Mouse (Mus musculus): ENCODE measurements around the gene Lin28a. TPM values are rescaled to one million over a fixed set of nuclear protein-coding genes. Genes with fewer than 3 reads are reported as not detected.
A peak's percentile ranks its signal among the peaks of the same experiment; 100 is the strongest.

Gene Lin28a
- polyA plus RNA-seq, 1 experiment from 2014 or later, result not detected

DNA sequence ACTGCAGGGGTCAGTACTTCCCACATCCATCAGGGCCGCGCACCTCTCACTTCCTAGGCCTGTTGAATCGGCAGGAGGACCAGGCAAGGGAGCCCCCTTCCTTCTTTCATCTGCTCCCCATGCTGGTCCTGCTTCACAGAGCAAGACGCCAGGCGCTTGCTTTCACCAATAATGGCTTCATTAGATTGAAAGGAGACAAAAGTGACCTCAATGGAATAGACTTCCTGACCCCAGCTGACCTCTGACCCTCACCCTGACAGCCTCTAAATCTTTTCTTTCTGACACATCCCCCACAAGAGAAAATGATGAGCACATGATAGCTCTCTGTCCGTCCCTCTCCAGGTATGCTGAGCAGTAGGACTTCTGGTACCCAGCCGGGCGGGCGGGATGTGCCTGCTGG lies 7.2 kb upstream of the Lin28a start:
- ATAC-seq, result no peak
- 29% methylated on average over 9 of the region's 9 CpGs for WGBS
- no peaks in the 10 kb centered on the region for H3K9me3 ChIP-seq (replicated peaks; ENCODE audit: control insufficient read depth, low read length)
- no peak overlapping the region for H3K4me2 ChIP-seq (ENCODE audit: low read length)
- H3K4me3 ChIP-seq (ENCODE audit: low read depth, low read length), result no peak overlapping the region
- H3K9ac ChIP-seq (ENCODE audit: low read length), result no peak overlapping the region
- H3K4me1 ChIP-seq (ENCODE audit: control insufficient read depth, insufficient read depth, low read length), result no peaks in the 10 kb centered on the region
- DNase-seq (ENCODE audit: low spot score), result no peak
- no peaks in the 10 kb centered on the region for H3K27me3 ChIP-seq (replicated peaks; ENCODE audit: control insufficient read depth, insufficient read depth, low read length)
- H3K27ac ChIP-seq (ENCODE audit: low read depth, low read length), result no peak overlapping the region
- H3K36me3 ChIP-seq (ENCODE audit: control insufficient read depth, insufficient read depth, low read length), result no peaks in the 10 kb centered on the region

DNA sequence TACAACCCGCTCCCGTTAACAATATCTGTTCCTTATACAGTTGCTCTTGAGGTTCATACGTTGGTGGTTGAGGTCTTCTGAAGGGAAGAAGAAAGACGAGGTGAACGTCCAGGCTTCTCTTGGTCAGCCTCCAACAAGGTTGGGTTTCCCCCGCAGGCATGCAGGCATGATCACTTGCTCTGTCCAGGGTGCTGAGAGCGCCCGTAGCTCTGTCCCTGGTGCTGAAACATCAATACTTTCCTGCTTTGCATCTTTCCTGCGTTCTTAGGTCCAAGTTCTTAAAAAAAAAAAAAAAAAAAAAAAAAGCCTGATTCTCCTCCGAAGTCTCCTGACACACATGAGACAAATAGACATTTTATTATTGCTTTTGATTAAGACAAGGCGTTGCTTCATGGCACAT lies 2.0 kb upstream of the Lin28a start:
- Histone ChIP-seq H3K27me3 (replicated peaks; ENCODE audit: control insufficient read depth, insufficient read depth, low read length) (peaks cover 17% of the 10 kb centered on the region), H3K4me3 (ENCODE audit: low read depth, low read length) (no peak overlapping the region), H3K4me1 (ENCODE audit: control insufficient read depth, insufficient read depth, low read length) (peaks cover 14% of the 10 kb centered on the region), H3K9me3 (replicated peaks; ENCODE audit: control insufficient read depth, low read length) (no peaks in the 10 kb centered on the region), H3K4me2 (ENCODE audit: low read length) (no peak overlapping the region), H3K9ac (ENCODE audit: low read length) (no peak overlapping the region), H3K36me3 (ENCODE audit: control insufficient read depth, insufficient read depth, low read length) (no peaks in the 10 kb centered on the region), H3K27ac (ENCODE audit: low read depth, low read length) (no peak overlapping the region)
- 3% methylated on average over 11 of the region's 11 CpGs for WGBS
- ATAC-seq (no peak), DNase-seq (ENCODE audit: low spot score) (peak; percentile 48)

DNA sequence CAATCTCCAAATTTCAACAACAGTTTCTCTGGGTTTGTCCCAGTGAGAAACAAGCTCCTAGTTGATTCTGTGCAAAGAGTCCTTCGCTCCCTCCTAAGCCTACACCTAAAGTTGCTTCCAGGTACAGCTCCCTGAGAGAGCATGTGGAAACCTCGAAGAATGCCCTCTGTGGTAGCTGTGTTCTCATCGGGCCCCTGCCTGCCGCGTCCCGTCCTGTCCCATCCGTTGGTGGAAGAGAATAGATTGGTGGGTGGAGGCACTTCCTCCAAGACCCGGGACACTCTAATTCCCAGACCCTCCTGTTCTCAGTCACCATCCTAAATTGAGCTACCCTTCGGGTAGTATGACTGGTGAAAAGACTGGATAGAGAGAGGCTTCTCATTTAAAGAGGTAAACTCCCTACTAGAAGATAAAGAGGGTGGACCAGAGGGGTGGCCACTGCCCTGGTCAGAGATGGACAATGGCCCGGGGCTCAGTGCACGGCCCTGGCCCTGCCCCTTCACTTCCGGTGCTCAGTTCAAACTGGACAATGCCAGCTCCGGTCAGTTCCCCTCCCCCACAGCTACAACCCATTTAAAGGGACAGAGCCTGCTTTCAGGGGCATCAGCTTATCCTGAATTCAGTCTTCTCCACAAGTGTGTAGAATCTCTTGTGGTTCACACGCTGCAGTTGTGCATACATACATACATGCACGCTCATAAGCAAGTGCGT lies 1.2 kb upstream of the Lin28a start:
- 2% methylated on average over 16 of the region's 16 CpGs for WGBS
- no peaks in the 10 kb centered on the region for H3K9me3 ChIP-seq (replicated peaks; ENCODE audit: control insufficient read depth, low read length)
- peak overlapping the region; percentile 50 for H3K4me2 ChIP-seq (ENCODE audit: low read length)
- no peak overlapping the region for H3K9ac ChIP-seq (ENCODE audit: low read length)
- ATAC-seq (no peak), DNase-seq (ENCODE audit: low spot score) (peak; percentile 43)
- peak overlapping the region; percentile 16 for H3K4me3 ChIP-seq (ENCODE audit: low read depth, low read length)
- peaks cover 17% of the 10 kb centered on the region for H3K27me3 ChIP-seq (replicated peaks; ENCODE audit: control insufficient read depth, insufficient read depth, low read length)
- 0 out of 2 replicates have a peak overlapping the region, but pooled peaks have one; percentile 44 for H3K27ac ChIP-seq (ENCODE audit: low read depth, low read length)
- H3K4me1 ChIP-seq (ENCODE audit: control insufficient read depth, insufficient read depth, low read length), result peaks cover 14% of the 10 kb centered on the region
- H3K36me3 ChIP-seq (ENCODE audit: control insufficient read depth, insufficient read depth, low read length), result no peaks in the 10 kb centered on the region

GRCm38 (mm10) chr4:134019210-134019609 lies 569 bp upstream of the Lin28a start:
- no peak; the same call in 1 of the 2 replicates for ATAC-seq
- Histone ChIP-seq H3K36me3 (ENCODE audit: control insufficient read depth, insufficient read depth, low read length) (no peaks in the 10 kb centered on the region), H3K4me1 (ENCODE audit: control insufficient read depth, insufficient read depth, low read length) (peaks cover 14% of the 10 kb centered on the region), H3K9me3 (replicated peaks; ENCODE audit: control insufficient read depth, low read length) (no peaks in the 10 kb centered on the region), H3K27me3 (replicated peaks; ENCODE audit: control insufficient read depth, insufficient read depth, low read length) (peaks cover 17% of the 10 kb centered on the region), H3K9ac (ENCODE audit: low read length) (no peak overlapping the region), H3K4me3 (ENCODE audit: low read depth, low read length) (no peak overlapping the region), H3K27ac (ENCODE audit: low read depth, low read length) (no peak overlapping the region), H3K4me2 (ENCODE audit: low read length) (peak overlapping the region; percentile 50)
- WGBS, result under 1% methylated on average over 8 of the region's 10 CpGs
- DNase-seq (ENCODE audit: low spot score), result peak; percentile 24

GRCm38 (mm10) chr4:134018038-134018778 lies 433 bp downstream of the Lin28a start:
- WGBS, result under 1% methylated on average over 45 of the region's 46 CpGs
- DNase-seq (ENCODE audit: low spot score), result peak; percentile 23
- no peaks in the 10 kb centered on the region for H3K36me3 ChIP-seq (ENCODE audit: control insufficient read depth, insufficient read depth, low read length)
- peaks cover 14% of the 10 kb centered on the region for H3K4me1 ChIP-seq (ENCODE audit: control insufficient read depth, insufficient read depth, low read length)
- peaks cover 17% of the 10 kb centered on the region for H3K27me3 ChIP-seq (replicated peaks; ENCODE audit: control insufficient read depth, insufficient read depth, low read length)
- H3K9ac ChIP-seq (ENCODE audit: low read length), result peak overlapping the region; percentile 45; the same call in 1 of the 2 replicates
- H3K4me2 ChIP-seq (ENCODE audit: low read length), result peak overlapping the region; percentile 50
- ATAC-seq, result no peak
- peak overlapping the region; percentile 24 for H3K4me3 ChIP-seq (ENCODE audit: low read depth, low read length)
- H3K9me3 ChIP-seq (replicated peaks; ENCODE audit: control insufficient read depth, low read length), result no peaks in the 10 kb centered on the region
- H3K27ac ChIP-seq (ENCODE audit: low read depth, low read length), result no peak overlapping the region

- H3K27me3 ChIP-seq (replicated peaks; ENCODE audit: control insufficient read depth, insufficient read depth, low read length), result peaks cover 17% of the 10 kb centered on the region
- peak overlapping the region; percentile 50 for H3K4me2 ChIP-seq (ENCODE audit: low read length)
- DNase-seq (ENCODE audit: low spot score), result no peak
- ATAC-seq, result no peak
- 0 out of 2 replicates have a peak overlapping the region, but pooled peaks have one; percentile 45 for H3K9ac ChIP-seq (ENCODE audit: low read length)
- H3K4me1 ChIP-seq (ENCODE audit: control insufficient read depth, insufficient read depth, low read length), result peaks cover 14% of the 10 kb centered on the region
- WGBS, result 5% methylated on average over 21 of the region's 21 CpGs
- H3K9me3 ChIP-seq (replicated peaks; ENCODE audit: control insufficient read depth, low read length), result no peaks in the 10 kb centered on the region
- H3K36me3 ChIP-seq (ENCODE audit: control insufficient read depth, insufficient read depth, low read length), result no peaks in the 10 kb centered on the region
- no peak overlapping the region for H3K27ac ChIP-seq (ENCODE audit: low read depth, low read length)
- peak overlapping the region; percentile 24; the same call in 1 of the 2 replicates for H3K4me3 ChIP-seq (ENCODE audit: low read depth, low read length)
Measured at GRCm38 (mm10) chr4:134017201-134017865, 1.3 kb downstream of the Lin28a start.

DNA sequence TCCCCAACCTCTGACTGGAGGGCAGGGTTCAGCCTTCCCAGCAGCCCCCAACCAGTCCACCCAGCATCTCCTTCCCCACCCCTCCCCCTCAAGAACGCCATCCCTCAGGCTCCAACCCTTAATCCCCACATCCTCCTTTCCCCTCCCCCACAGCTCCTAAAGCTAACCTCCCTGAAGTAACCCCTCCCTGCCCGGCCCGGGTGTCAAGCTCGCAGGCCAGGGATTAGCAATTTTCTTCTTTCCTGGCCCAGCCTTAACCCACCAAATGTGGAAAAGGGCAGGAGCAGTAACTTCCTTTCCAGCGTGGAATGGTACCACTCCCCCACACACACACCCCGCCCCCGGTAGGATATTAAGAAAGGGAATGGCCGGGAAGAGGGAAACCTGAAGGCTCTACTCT lies 1.9 kb downstream of the Lin28a start:
- ATAC-seq, result no peak
- 2% methylated on average over 8 of the region's 8 CpGs for WGBS
- DNase-seq (ENCODE audit: low spot score), result no peak
- Histone ChIP-seq H3K27ac (ENCODE audit: low read depth, low read length) (no peak overlapping the region), H3K4me2 (ENCODE audit: low read length) (no peak overlapping the region), H3K36me3 (ENCODE audit: control insufficient read depth, insufficient read depth, low read length) (no peaks in the 10 kb centered on the region), H3K4me1 (ENCODE audit: control insufficient read depth, insufficient read depth, low read length) (peaks cover 14% of the 10 kb centered on the region), H3K9ac (ENCODE audit: low read length) (no peak overlapping the region), H3K9me3 (replicated peaks; ENCODE audit: control insufficient read depth, low read length) (no peaks in the 10 kb centered on the region), H3K27me3 (replicated peaks; ENCODE audit: control insufficient read depth, insufficient read depth, low read length) (peaks cover 17% of the 10 kb centered on the region), H3K4me3 (ENCODE audit: low read depth, low read length) (no peak overlapping the region)

DNA sequence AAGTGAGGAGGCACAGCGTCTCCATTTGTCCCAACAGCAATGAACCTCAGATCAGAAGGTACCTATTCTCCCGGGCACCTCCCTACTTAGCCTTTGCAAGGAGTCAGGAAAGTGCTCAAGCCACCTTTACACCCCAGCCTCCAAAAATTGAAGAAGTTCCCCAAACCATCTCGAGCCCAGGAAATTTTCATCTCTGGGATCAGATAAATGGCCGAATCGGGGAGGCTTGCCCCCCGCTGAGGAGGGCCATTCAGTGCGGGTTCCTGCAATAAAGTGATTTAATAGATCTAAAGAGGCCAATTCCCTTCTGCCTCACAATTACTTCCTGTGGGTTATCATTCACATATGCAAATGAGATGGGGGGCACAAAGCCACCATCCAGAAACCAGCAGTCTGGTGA lies 2.4 kb downstream of the Lin28a start:
- 4% methylated on average over 7 of the region's 7 CpGs for WGBS
- no peaks in the 10 kb centered on the region for H3K36me3 ChIP-seq (ENCODE audit: control insufficient read depth, insufficient read depth, low read length)
- no peak overlapping the region for H3K9ac ChIP-seq (ENCODE audit: low read length)
- no peak overlapping the region for H3K4me2 ChIP-seq (ENCODE audit: low read length)
- H3K9me3 ChIP-seq (replicated peaks; ENCODE audit: control insufficient read depth, low read length), result no peaks in the 10 kb centered on the region
- peaks cover 14% of the 10 kb centered on the region for H3K4me1 ChIP-seq (ENCODE audit: control insufficient read depth, insufficient read depth, low read length)
- peaks cover 17% of the 10 kb centered on the region for H3K27me3 ChIP-seq (replicated peaks; ENCODE audit: control insufficient read depth, insufficient read depth, low read length)
- ATAC-seq, result no peak
- no peak overlapping the region for H3K4me3 ChIP-seq (ENCODE audit: low read depth, low read length)
- no peak overlapping the region for H3K27ac ChIP-seq (ENCODE audit: low read depth, low read length)
- no peak for DNase-seq (ENCODE audit: low spot score)
